Mouse (Mus musculus) adipocyte (in vitro differentiated cells): ENCODE results near the gene 1700020L24Rik.

Source experiments
- DNase-seq: peaks from one replicate; pipeline ENCODE4 v3.0.0-alpha.2; 2016; ENCODE audit warnings: low spot score

1700020L24Rik gene

GRCm38 (mm10) chr11:83472324-83473234 is 35.1 kb downstream of the 1700020L24Rik start, which contains the start of gene Taf15:
TSS of gene Taf15 (plus strand) at chr11:83473086.
- DNase-seq = peak; percentile 99

DNA sequence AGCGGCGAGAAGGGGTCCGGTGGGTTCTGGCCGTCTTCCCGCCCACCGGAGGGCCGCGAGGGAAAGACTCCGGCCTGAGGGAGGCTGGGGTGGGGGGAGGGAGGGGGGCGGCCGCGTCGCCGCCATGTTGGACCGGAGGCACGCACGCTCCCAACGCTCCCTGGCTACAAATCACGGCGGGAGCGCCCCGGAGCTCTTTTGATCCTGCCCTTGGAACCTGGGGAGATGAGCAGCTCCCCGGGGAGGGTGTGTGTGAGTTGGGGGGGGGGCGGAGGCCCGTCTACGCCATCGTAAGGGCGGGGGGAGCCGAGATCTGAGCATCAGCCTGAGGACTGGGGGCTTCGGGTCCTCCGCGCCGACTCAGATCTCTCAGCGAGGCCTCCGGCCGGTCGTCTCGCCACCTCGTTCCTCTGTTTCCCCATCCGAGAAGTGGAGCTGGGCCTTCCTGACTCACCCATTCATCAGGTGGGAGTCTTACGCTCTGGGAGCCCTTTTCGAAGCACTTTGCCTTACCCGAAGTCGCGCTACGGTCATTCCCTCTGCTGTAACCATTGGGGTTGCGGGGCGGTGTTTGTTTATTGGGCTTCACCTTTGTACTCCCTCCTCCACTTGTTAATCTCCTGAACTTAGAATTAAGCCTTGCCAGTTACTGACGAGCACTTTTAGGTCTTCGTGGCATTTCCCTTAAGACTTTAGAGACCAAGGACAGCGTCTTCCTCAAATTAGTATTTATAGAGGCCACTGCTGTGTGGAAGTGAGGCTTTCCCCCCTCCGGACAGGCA is 35.9 kb downstream of the 1700020L24Rik start:
- DNase-seq = peak; percentile 74
